Mouse (Mus musculus) left cerebral cortex, postnatal 4 days (tissue): Measurements from ENCODE around the gene Ppp1r11. TPM values are rescaled to one million over a fixed set of nuclear protein-coding genes. Genes with fewer than 3 reads are reported as not detected.

ENCODE experiments used
- DNase-seq: peaks from one replicate; pipeline ENCODE4 v3.0.0-alpha.2; 2022
- intact Hi-C: fragments of 180-260 bp; cut with DNase I; formaldehyde crosslinking; loops from one replicate; pipeline ENCODE4 v1.15.1; 2025
- total RNA-seq, 2 experiments: library from RNA; stranded (reverse); gene quantifications; 2 replicates each; pipeline ENCODE4 v1.2.3; 2021

Gene Ppp1r11
- total RNA-seq, 2 experiments from 2014 or later, result 81.7 to 91.9 TPM

- no peak for DNase-seq
- intact Hi-C loops, result no loop called here
Observed at GRCm38 (mm10) chr17:36966875-36967274, 15.3 kb upstream of the Ppp1r11 start.

GRCm38 (mm10) chr17:36961125-36961524 lies 9.6 kb upstream of the Ppp1r11 start:
- DNase-seq, result no peak
- intact Hi-C loops, result no loop called here

GRCm38 (mm10) chr17:36958884-36959283 lies 7.3 kb upstream of the Ppp1r11 start:
- intact Hi-C loops, result no loop called here
- DNase-seq, result no peak

DNA sequence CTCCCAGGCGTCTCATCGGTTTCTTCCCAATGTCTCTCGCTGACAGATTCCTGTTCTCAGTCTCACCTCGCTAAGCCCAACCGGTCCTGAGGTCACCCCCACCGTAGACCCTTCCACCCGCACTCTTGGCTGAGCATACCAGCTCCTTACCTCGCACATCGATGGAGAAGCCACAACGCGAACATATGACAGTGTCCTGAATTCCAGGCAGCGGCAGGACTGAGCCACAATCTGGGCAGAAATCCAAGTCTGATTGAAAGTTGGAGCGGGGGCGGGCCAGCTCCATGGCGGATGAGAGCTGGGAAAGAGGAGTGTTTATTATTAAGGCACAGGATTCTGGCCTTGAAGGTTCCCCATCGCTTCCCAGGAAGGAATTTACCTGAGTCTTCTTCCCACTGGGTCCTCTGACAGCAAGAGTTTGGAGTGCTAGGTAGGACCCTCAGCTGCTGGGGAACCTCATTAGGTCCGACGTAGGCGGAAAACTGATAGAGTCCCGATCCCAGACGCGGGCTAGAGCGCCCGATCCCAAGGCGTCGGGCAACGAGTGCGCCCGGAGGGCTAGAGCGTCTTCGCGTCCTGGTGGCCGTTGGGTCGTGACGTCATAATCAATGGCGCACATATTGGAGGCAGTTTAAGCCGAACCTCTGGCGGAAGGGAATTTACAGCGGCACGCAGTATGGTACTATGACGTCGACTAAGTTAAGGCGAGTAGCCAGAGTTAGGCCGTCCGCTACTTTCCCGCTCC lies 6.6 kb upstream of the Ppp1r11 start, which contains the start of the genes Znrd1 and Znrd1as:
Znrd1 (minus strand) TSS at position 561 of the 745 bp plus-strand sequence.
Znrd1as (plus strand) TSS at position 594 of the 745 bp plus-strand sequence.
- intact Hi-C loops, result no loop called here

GRCm38 (mm10) chr17:36953062-36953461 lies 1.5 kb upstream of the Ppp1r11 start:
- intact Hi-C loops, result no loop called here
- no peak for DNase-seq

More for the DNA sequence above, 6.6 kb upstream of the Ppp1r11 start, which contains the start of the genes Znrd1 and Znrd1as:
- peak; percentile 96 for DNase-seq

DNA sequence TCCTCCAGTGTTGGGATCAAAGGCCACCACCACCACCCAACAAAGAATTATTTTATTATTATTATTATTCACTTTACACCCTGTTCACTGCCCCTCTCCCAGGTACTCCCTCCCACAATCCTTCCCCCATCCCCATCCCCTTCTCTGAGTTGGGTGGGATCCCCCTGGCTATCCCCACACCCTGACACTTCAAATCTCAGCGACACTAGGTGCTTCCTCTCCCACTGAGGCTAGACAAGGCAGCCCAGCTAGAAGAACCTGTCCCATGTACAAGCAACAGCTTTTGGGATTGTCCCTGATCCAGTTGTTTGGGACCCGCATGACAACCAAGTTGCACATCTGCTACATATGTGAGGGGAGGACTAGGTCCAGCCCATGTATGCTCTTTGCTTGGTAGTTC lies 1.1 kb upstream of the Ppp1r11 start:
- intact Hi-C loops, result no loop called here
- DNase-seq, result no peak

GRCm38 (mm10) chr17:36949265-36949664 lies 2.3 kb downstream of the Ppp1r11 start:
- no peak for DNase-seq
- intact Hi-C loops, result loop anchor here (5.0 kb wide), 1 partner anchor 98 kb away; the partner anchor contains the start of gene Gabbr1

- intact Hi-C loops, result loop anchor here (5.0 kb wide), 1 partner anchor 99 kb away; the partner anchor contains the start of gene Gabbr1
- no peak for DNase-seq
Observed at GRCm38 (mm10) chr17:36948286-36948685, 3.3 kb downstream of the Ppp1r11 start.

GRCm38 (mm10) chr17:36947051-36947819 lies 4.3 kb downstream of the Ppp1r11 start:
- intact Hi-C loops, result loop anchor here (5.0 kb wide), 1 partner anchor 100 kb away; the partner anchor contains the start of gene Gabbr1

GRCm38 (mm10) chr17:36944121-36944775 lies 7.3 kb downstream of the Ppp1r11 start:
- DNase-seq, result no peak
- intact Hi-C loops, result no loop called here

More at GRCm38 (mm10) chr17:36947051-36947819, 4.3 kb downstream of the Ppp1r11 start:
- peak; percentile 72 for DNase-seq

GRCm38 (mm10) chr17:36943691-36944090 lies 7.8 kb downstream of the Ppp1r11 start:
- intact Hi-C loops, result no loop called here
- no peak for DNase-seq

- no peak for DNase-seq
- intact Hi-C loops, result no loop called here
Observed at GRCm38 (mm10) chr17:36942791-36943471, 8.6 kb downstream of the Ppp1r11 start, which contains the start of gene Rnf39. Gene Rnf39, plus strand, starts transcription at chr17:36942918.

- DNase-seq, result peak; percentile 29
- intact Hi-C loops, result no loop called here
Observed at GRCm38 (mm10) chr17:36942391-36942790, 9.2 kb downstream of the Ppp1r11 start.

- intact Hi-C loops, result no loop called here
- no peak for DNase-seq
Observed at GRCm38 (mm10) chr17:36938056-36938455, 13.5 kb downstream of the Ppp1r11 start.

GRCm38 (mm10) chr17:36931806-36932205 lies 19.7 kb downstream of the Ppp1r11 start:
- DNase-seq, result no peak
- intact Hi-C loops, result no loop called here

DNA sequence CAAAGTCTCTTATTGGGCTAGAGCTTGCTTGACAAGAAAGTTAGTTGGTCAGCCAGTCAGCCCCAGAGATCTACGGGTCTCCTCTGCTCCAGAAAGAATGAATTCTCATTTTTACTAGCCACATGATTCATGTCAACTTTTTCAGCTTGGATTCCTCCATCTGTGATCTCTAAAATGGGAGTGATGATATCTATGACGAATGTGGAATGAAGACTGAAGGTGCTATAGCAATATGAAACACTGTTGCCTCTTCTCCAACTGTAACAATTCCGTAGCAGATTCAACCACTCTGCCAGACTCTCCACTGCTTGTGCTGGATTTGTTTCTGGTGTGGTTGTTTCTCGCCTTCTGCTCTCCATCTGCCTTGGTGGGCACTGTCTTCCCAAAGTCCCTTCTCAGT lies 20.4 kb downstream of the Ppp1r11 start:
- DNase-seq, result no peak
- intact Hi-C loops, result no loop called here

- intact Hi-C loops, result no loop called here
- no peak for DNase-seq
Observed at GRCm38 (mm10) chr17:36930233-36930632, 21.3 kb downstream of the Ppp1r11 start.

GRCm38 (mm10) chr17:36929236-36929932 lies 22.2 kb downstream of the Ppp1r11 start:
- intact Hi-C loops, result no loop called here
- no peak for DNase-seq

DNA sequence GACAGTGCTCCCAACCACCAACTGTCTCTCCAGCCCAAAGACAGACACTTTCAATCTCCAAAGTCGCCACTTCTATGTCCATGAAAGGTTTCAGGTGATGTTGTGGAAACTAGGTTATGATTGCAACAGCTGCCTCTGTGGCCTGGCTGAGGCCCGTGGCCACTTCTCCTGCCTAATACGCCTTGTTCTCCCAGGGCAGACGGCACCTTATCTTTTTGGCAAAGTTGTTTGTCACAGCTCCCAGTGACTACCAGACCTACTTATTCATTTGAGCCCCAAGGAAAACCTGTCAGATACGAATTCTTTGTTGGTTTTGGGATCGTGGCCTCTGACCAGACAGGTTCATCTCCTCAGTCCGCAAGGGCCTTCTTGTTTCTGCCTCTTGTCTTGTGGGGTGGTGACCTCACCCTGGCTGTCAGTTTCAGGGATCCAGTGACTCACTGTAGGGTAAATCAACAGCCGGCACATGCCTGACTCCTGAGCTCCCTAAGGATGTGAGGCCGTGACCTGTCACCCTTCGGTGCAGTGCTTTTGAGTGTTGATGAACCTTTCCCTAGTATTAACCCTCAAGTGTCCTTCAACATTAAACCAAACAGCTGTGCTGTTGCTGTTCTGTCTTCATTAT lies 23.9 kb downstream of the Ppp1r11 start:
- no peak for DNase-seq
- intact Hi-C loops, result no loop called here
